Mouse (Mus musculus) adrenal gland, adult 18-20 months (tissue): Measurements from ENCODE around the gene Ror1. TPM values are rescaled to one million over a fixed set of nuclear protein-coding genes. Genes with fewer than 3 reads are reported as not detected.

Experiments
- DNase-seq, 2 experiments: peaks; one replicate each; pipeline ENCODE4 v3.0.0; 2021 to 2022; ENCODE audit warnings: low spot score in 2 of 2
- total RNA-seq, 2 experiments: library from RNA; stranded (reverse); gene quantifications; 1 replicate in 1 of 2; 2 replicates in 1 of 2; pipeline ENCODE4 v1.2.3; 2021

Ror1 gene
- total RNA-seq, 2 experiments from 2014 or later, result 2.0 to 3.4 TPM

GRCm38 (mm10) chr4:100297678-100298077, 202.1 kb downstream of the Ror1 start:
- no peak for DNase-seq

- no peak for DNase-seq
These were observed 203.0 kb downstream of the Ror1 start for GRCm38 (mm10) chr4:100298566-100298965.

DNA sequence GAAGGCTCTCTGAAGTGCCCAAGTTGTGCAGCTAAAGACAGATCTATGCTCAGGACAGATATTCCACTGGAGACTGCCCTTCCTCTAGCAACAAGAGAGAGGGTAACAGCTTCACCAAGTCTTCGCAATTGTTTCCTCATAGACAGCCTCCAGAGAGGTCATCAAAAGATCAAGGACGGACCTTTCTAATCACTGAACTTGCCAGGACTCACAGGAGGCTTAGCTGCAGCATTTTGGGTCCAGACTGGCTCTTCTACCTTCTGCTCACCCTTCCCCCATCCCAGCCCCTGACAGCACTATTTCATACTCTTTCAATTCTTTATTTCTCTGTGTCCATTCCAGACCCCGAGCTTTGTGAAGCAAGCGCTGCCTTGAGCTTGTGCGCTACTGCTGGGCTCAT, 204.6 kb downstream of the Ror1 start:
- DNase-seq, result peak in 1 of 2 experiments; percentile 16

- DNase-seq, result no peak
These were observed 205.8 kb downstream of the Ror1 start for GRCm38 (mm10) chr4:100301423-100301822.

GRCm38 (mm10) chr4:100307365-100307764, 211.8 kb downstream of the Ror1 start:
- DNase-seq, result no peak

GRCm38 (mm10) chr4:100311775-100312537, 216.4 kb downstream of the Ror1 start:
- no peak for DNase-seq

DNA sequence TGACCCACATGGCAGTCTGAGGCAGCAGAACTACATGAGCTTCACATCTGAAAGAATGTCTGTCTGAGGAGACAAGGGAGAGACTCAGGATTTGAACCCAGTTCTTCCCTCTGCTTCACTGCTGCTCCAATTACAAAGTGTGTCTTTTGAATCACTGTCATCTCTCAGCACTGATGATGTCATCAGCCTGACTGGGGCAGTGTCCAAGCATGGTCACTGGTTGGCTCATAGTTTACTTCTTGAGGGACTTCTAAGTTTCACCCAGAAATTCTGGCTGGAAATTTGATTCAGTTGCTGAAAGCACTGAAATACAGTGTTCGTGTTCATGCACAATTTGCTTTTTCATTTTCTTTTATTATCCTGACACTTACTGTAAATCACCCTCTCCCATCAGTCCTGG, 219.5 kb downstream of the Ror1 start:
- DNase-seq, result no peak

DNA sequence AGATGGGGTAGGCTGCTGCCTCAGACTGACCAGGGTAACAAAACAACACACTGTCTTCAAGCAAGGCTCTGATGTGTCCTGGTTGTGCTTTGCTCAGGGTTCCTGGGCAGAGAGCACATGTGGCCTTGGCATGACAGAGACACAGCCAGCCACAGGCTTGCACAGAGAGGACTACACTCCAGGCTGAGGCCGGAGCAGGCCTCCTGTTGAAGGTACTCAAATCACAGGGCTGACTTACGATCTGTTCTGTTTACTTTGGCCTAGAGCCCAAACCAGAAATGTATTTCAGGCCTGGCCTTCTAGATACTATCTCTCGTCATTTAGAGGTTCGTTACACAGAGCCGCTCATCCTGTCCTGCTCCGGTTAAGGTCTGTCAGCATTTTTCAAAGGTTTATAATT, 226.2 kb downstream of the Ror1 start:
- DNase-seq, result peak in 1 of 2 experiments; percentile 42

DNA sequence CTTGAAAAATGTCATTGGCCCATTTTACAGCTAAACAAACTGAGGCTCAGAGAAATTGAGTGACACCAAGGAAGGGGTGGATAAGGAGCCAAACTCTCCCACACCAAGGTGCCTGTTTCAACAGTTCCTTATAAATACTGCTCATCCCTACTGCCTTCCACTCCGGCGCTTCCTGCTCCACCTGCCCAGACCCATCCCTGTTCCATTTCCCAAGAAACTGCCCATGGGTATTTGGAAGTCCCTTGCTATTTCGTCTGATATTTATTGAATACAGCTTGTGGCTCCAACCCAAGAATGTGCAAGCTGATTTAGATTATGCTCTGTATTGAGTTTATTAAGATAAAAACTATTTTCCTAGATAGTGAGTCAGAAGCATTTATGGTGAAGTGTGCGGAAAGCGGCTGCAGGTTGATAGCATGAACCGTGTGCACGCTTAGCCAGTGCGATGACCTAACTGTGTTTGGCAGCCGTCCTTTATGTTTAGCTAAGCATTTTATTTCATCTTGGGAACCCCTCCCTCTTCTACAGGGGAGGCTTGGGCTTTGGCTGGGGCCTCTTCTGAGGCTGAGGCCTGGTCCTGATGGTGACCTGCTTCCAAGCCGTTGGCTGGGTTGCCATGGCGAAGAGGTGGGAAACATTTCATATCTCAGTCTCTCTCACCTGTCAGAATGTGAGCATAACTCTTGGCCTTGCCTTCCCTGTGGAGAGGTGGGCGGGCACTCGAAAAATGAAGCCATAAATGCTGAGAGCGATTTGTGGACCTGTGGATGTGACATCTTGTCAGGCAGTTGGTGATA, 229.3 kb downstream of the Ror1 start:
- no peak for DNase-seq

DNA sequence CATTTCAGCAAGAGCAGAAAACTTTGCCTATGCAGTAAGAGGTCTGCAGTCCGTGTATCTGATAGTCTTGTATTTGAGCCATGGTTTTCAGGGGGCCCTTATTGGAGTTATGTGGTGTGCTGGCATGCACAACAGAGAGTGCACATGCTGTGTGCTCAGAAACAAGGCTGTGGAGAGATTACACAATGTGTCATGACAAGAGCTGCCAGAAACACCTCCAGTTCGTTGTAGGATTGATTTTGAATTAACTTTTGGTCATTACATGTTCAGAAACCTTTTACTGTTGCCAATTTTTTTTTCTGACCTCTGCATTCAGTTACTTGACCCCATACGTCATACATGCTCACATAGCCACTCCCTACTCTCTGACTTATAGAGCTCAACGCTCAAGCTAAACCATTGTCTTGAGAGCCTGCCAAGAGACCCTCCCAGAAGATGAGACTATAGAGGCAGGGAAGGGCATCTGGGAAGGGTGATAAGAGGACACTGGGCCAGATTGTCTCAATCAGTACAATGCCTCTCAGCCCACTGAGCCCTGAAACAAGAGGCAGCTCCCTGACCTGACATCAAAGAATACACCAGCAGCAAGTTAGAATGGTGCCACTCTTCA, 232.9 kb downstream of the Ror1 start:
- no peak for DNase-seq

- no peak for DNase-seq
These were observed 239.6 kb downstream of the Ror1 start for GRCm38 (mm10) chr4:100335168-100335567.

DNA sequence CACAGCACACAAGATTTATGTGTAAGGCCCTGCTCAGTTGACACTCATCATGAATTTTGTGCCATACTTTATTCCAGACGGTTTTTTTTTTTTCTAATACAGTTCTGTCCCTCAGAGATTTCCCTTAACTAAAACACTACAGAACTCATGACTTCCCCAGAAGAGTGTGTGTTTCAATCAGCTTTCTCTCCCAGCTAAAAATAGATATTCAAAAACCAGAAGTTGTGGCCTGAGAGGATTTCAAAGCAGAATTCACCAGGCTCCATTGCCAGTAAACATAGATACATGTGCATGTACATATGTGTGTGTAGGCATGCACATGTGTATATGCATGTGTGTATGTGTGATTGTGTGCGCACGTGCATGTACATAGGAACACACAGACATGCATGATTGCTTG, 252.2 kb downstream of the Ror1 start:
- no peak for DNase-seq

DNA sequence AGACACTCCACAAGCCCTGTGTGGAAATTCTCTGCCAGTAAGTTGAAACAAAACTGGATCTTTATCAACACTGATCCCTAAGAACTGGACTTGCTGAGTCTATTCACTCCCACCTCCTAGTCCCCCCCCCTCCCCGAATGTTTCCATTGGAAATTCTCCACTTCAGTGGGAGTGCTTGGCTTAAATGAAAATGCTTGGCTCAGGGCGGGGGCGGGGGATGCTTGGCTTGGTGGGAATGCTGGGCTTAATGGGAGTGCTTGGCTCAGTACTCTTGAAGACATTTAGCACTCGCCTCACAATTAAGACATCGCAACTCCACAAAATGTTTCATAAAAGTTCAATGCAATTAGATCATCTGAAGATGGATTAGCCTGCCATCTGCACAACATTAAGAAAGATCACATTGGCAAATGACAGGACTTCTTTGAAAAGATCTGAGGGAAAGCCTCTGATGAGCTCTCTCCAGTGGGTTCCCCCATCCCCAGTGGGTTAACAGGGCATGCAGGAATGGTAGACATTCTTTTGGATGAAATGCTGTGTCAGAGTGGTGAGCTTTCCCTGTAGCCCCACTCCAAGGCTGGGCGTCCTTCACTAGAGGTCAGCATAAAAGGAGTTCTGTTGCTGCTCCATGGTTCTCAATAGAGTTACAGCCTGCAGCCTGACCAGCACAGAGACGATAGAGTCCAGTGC, 254.7 kb downstream of the Ror1 start:
- DNase-seq, result peak in 1 of 2 experiments; percentile 14

DNA sequence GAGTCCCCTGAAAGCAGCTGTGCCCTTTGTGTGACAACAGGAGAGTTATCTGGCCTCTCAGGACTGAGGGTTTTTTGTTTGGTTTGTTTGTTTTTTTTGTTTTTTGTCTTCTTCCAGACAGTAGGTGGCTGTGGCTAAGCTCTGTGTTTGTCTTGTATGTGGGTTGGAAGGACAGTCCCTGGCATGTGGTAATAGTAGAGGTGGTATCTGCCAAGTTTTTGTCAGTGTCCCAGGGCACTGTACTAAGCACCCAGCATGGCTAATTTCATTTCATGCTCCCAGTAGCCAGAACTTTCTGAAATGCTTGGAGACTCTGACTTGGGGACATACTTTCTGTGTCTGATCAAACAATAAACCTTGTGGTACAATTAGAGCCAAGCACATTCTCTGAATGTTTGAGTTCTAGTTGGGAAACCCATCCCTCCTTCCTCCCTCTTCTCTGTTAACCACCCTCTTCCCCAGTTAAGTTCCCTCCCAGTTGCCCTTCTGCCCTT, 256.3 kb downstream of the Ror1 start:
- no peak for DNase-seq

DNA sequence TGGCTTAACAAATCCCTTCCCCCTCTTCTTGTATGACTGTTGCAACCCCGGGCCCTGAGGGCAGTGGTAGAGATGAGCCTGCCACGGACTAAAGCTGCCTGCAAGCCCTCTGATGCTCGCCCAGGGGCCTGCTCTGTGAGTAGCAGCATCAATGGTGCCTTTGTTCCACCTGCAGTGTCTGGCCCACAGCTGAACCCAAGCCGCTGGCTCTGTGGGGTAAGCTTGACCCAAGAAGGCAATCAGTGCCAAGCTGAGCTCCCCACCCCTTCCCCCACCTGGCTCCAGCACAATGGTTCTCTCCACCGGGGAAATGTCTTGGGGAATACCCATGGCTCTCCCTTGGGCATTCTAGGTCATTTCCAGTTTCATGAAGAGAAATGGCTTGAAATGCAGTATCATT, 260.0 kb downstream of the Ror1 start:
- no peak for DNase-seq

- no peak for DNase-seq
These were observed 262.4 kb downstream of the Ror1 start for GRCm38 (mm10) chr4:100357881-100358589.

GRCm38 (mm10) chr4:100363666-100364065, 268.1 kb downstream of the Ror1 start:
- DNase-seq, result no peak

- no peak for DNase-seq
These were observed 273.1 kb downstream of the Ror1 start for GRCm38 (mm10) chr4:100368691-100369090.

DNA sequence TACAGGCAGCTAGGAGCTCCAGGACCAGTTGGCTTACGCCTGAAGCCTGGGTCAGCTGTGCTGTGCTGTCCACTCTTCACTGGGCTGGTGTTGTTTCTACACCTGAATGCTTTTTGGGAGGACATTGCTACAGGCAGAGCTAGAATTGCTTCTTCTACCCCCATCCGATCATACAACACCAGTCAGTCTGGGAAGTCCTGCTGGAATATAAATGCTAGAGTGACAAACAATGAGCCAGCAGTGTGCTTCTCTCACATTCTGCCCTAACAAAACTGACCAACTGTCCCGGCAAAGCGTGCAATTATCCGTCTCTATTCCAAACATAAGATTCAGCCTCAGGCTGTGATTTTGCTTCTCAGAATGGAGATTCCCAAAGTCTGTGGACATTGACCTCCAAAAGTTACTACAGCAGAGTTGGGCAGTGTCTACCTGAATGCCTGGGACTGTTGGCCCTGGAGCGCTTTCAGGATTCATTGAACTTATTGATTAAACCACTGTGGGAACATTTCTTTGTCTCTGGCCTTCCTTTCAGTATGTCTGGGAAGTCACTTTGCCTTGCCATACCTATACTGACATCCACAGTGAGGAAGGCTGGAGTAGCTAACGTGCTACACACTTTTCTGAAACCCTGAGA, 274.1 kb downstream of the Ror1 start:
- no peak for DNase-seq

GRCm38 (mm10) chr4:100372806-100373205, 277.2 kb downstream of the Ror1 start:
- DNase-seq, result no peak
